In the genomic region with DNA sequence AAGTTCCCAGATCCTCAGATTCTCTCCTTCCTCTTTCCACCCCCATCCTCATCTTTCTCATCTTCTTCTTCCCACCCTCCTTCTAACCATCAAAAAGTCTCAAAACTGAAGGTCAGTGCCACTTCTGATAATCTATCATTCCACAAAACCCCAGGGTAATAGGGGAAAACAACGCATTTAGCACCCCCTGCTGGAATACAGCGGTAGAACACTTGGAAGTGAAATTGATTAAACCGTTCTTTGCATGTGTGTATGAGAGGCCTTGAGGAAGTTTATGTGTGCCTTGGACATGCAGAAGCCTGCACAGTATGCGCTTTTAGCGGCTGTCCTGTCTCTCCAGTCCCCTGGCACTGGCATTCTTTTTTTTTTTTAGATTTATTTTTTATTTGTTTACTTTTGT, we compare ENCODE assay signal across 9 mouse cellular contexts. TPM values are rescaled to one million over a fixed set of nuclear protein-coding genes. Genes with fewer than 3 reads are reported as not detected.
DNase-seq lines count a peak whose midpoint lies in the region; ATAC-seq lines count a peak whose summit lies in the region.
"Had no signal": no experiment of that assay in that cellular context is flagged by ENCODE, and none has a peak within 500 bp of the region (broad histone marks: within the 10 kb centered on the region; RNA-seq: fewer than 3 reads in every experiment).

No protein-coding gene starts in this region.

- no peak for ATAC-seq in hindbrain, embryonic 16.5 days
- no peak; the same call in 1 of the 2 replicates for ATAC-seq in megakaryocyte-erythroid progenitor cell, adult 5-6 weeks (replicated peaks; ENCODE audit: low FRiP score, low TSS enrichment, poor library complexity, severe bottlenecking)

- no peak overlapping the region for H3K4me2 ChIP-seq in hindbrain, embryonic 16.5 days (ENCODE audit: low read length)

- H3K9ac ChIP-seq in hindbrain, embryonic 16.5 days (ENCODE audit: low read depth, low read length): no peak overlapping the region

- no peak overlapping the region for H3K27ac ChIP-seq in hindbrain, embryonic 10.5 days
- no peak overlapping the region for H3K27ac ChIP-seq in hindbrain, embryonic 16.5 days (ENCODE audit: low read depth, low read length)
- H3K27ac ChIP-seq: macrophage had no signal

- DNase-seq in hindbrain, embryonic 10.5 days (ENCODE audit: low spot score): peak; percentile 67
- DNase-seq in CD4-positive, CD25-positive, alpha-beta regulatory T cell, adult 2 months (ENCODE audit: low read depth, low spot score): peak; percentile 78
- peak; percentile 48 for DNase-seq in T-cell, adult 2 months (ENCODE audit: low spot score)
- DNase-seq in embryo, embryonic 9.5 days (ENCODE audit: extremely low spot score): peak; percentile 76
- peak; percentile 69 for DNase-seq in layer of hippocampus, adult 9-10 months (ENCODE audit: low spot score)
- DNase-seq in natural killer cell, adult 2 months (ENCODE audit: low spot score in 2 of 2): peak; percentile 49 to 65

- H3K27me3 ChIP-seq in hindbrain, embryonic 10.5 days (ENCODE audit: insufficient read depth, poor library complexity, severe bottlenecking): peaks cover 69% of the 10 kb centered on the region
- H3K27me3 ChIP-seq in hindbrain, embryonic 16.5 days (replicated peaks; ENCODE audit: control insufficient read depth, insufficient read depth, low read length): peaks cover 21% of the 10 kb centered on the region

- no peaks in the 10 kb centered on the region for H3K9me3 ChIP-seq in hindbrain, embryonic 10.5 days
- no peaks in the 10 kb centered on the region for H3K9me3 ChIP-seq in hindbrain, embryonic 16.5 days (ENCODE audit: control insufficient read depth, low read length)

- peaks cover 9% of the 10 kb centered on the region for H3K4me1 ChIP-seq in hindbrain, embryonic 10.5 days (replicated peaks)
- peaks cover 5% of the 10 kb centered on the region for H3K4me1 ChIP-seq in hindbrain, embryonic 16.5 days (ENCODE audit: control insufficient read depth, insufficient read depth, low read depth, low read length)

- H3K4me3 ChIP-seq in hindbrain, embryonic 10.5 days: no peak overlapping the region
- H3K4me3 ChIP-seq in hindbrain, embryonic 16.5 days (ENCODE audit: low read length): no peak overlapping the region

- H3K36me3 ChIP-seq in hindbrain, embryonic 10.5 days: no peaks in the 10 kb centered on the region
- H3K36me3 ChIP-seq in hindbrain, embryonic 16.5 days (ENCODE audit: control insufficient read depth, insufficient read depth, low read length): no peaks in the 10 kb centered on the region

- 4% methylated on average over 5 of the region's 5 CpGs for WGBS in hindbrain, embryonic 10.5 days
- under 1% methylated on average over 5 of the region's 5 CpGs for WGBS in hindbrain, embryonic 16.5 days

RNA-seq across cellular contexts. Expression of a gene that starts 4.8 kb away (rescaled TPM):
- polyA plus RNA-seq in hindbrain, embryonic 10.5 days (2016; fragmentation: Nextera tagmentation; extraction: Ambion mirVana): 0.10 TPM in 1 of 2 replicates, not detected in the other
- polyA plus RNA-seq in hindbrain, embryonic 16.5 days (2015; fragmentation: Nextera tagmentation; extraction: Ambion mirVana): 0.09 TPM in 1 of 2 replicates, not detected in the other
- 7.4 and 9.5 TPM in 2 replicates for total RNA-seq in megakaryocyte-erythroid progenitor cell, adult 5-6 weeks (2014; fragmentation: Nextera tagmentation)
- total RNA-seq in megakaryocyte-erythroid progenitor cell, adult 5-6 weeks (2017): 1.6 and 2.1 TPM in 2 replicates
- polyA plus RNA-seq: macrophage had no signal

RNA-seq across cellular contexts. Expression of a gene that starts 15.7 kb away (rescaled TPM):
- 36.1 and 41.2 TPM in 2 replicates for polyA plus RNA-seq in hindbrain, embryonic 10.5 days (2016; fragmentation: Nextera tagmentation; extraction: Ambion mirVana)
- polyA plus RNA-seq in hindbrain, embryonic 16.5 days (2015; fragmentation: Nextera tagmentation; extraction: Ambion mirVana): 42.2 and 47.7 TPM in 2 replicates
- total RNA-seq in megakaryocyte-erythroid progenitor cell, adult 5-6 weeks (2014; fragmentation: Nextera tagmentation): 4.7 and 9.3 TPM in 2 replicates
- total RNA-seq in megakaryocyte-erythroid progenitor cell, adult 5-6 weeks (2017): 11.8 and 15.7 TPM in 2 replicates

RNA-seq across cellular contexts. Expression of a gene that starts 32.9 kb away (rescaled TPM):
- 0.50 and 0.97 TPM in 2 replicates for polyA plus RNA-seq in hindbrain, embryonic 10.5 days (2016; fragmentation: Nextera tagmentation; extraction: Ambion mirVana)
- polyA plus RNA-seq in hindbrain, embryonic 16.5 days (2015; fragmentation: Nextera tagmentation; extraction: Ambion mirVana): 3.4 and 3.7 TPM in 2 replicates
- total RNA-seq in megakaryocyte-erythroid progenitor cell, adult 5-6 weeks (2014; fragmentation: Nextera tagmentation): not detected in 2 replicates
- total RNA-seq in megakaryocyte-erythroid progenitor cell, adult 5-6 weeks (2017): not detected in 2 replicates
- polyA plus RNA-seq: macrophage had no signal

RNA-seq across cellular contexts. Expression of a gene that starts 39.4 kb away (rescaled TPM):
- polyA plus RNA-seq in hindbrain, embryonic 10.5 days (2016; fragmentation: Nextera tagmentation; extraction: Ambion mirVana): not detected in 2 replicates
- polyA plus RNA-seq in hindbrain, embryonic 16.5 days (2015; fragmentation: Nextera tagmentation; extraction: Ambion mirVana): not detected in 2 replicates
- not detected in 2 replicates for total RNA-seq in megakaryocyte-erythroid progenitor cell, adult 5-6 weeks (2014; fragmentation: Nextera tagmentation)
- total RNA-seq in megakaryocyte-erythroid progenitor cell, adult 5-6 weeks (2017): not detected in 2 replicates
- polyA plus RNA-seq: macrophage had no signal

RNA-seq across cellular contexts. Expression of a gene that starts 44.6 kb away (rescaled TPM):
- 119 and 148 TPM in 2 replicates for polyA plus RNA-seq in hindbrain, embryonic 10.5 days (2016; fragmentation: Nextera tagmentation; extraction: Ambion mirVana)
- polyA plus RNA-seq in hindbrain, embryonic 16.5 days (2015; fragmentation: Nextera tagmentation; extraction: Ambion mirVana): 99.0 and 116 TPM in 2 replicates
- 110 TPM in 2 replicates for total RNA-seq in megakaryocyte-erythroid progenitor cell, adult 5-6 weeks (2014; fragmentation: Nextera tagmentation)
- total RNA-seq in megakaryocyte-erythroid progenitor cell, adult 5-6 weeks (2017): 71.3 and 94.9 TPM in 2 replicates
